Mouse (Mus musculus) adrenal gland, adult 2 months (tissue): ENCODE measurements at regions not wholly inside any gene's neighbourhood (a gene's known extent, or its start where the extent isn't known, plus 50 kb on each side); places are given as distances from the start of the nearest gene placed in this dataset.

ENCODE experiments used
- DNase-seq: peaks from one replicate; pipeline ENCODE4 v3.0.0; 2021
- microRNA-seq, 2 experiments: library from miRNA; unstranded; fragments of <30 nt; microRNA quantifications; one replicate each; pipeline ENCODE4 v1.2.0; 2021

GRCm38 (mm10) chr4:137101169-137101568 lies 52.6 kb upstream of the Zbtb40 start:
- no peak for DNase-seq

- DNase-seq: peak; percentile 78
Observed at GRCm38 (mm10) chr4:137100756-137101155, 52.2 kb upstream of the Zbtb40 start.

Small RNA genes in the stretch of these regions (microRNA-seq; reads per million reads assigned to microRNA genes)
- gene Gm23263 (0 reads per million in 2 experiments), gene Gm25399 (0 reads per million in 2 experiments)
